Mouse (Mus musculus) layer of hippocampus, postnatal 25 days (tissue): ENCODE results near the gene Sltm. TPM values are rescaled to one million over a fixed set of nuclear protein-coding genes. Genes with fewer than 3 reads are reported as not detected.

ENCODE experiments used
- total RNA-seq, 2 experiments: library from RNA; stranded (reverse); gene quantifications; 2 replicates each; pipeline ENCODE4 v1.2.3; 2021

Sltm gene
- total RNA-seq, 2 experiments from 2014 or later, result 41.8 to 57.4 TPM

Other genes starting within 250 kb of the Sltm start
- 1 to 10 TPM; 1.1 to 1.4 TPM for gene Ccnb2, start 121.2 kb upstream of the Sltm start, total RNA-seq
- gene Rnf111, start 39.0 kb upstream of the Sltm start, total RNA-seq, result 10 to 100 TPM; 36.9 to 42.0 TPM
- 1 to 10 TPM in 1 of 2 experiments, under 1 TPM in 1; 0.96 to 1.0 TPM for gene Gm10642, start 113.5 kb downstream of the Sltm start, total RNA-seq
- 10 to 100 TPM; 31.9 TPM for gene Mindy2, start 114.4 kb downstream of the Sltm start, total RNA-seq
- gene Adam10, start 136.2 kb downstream of the Sltm start, total RNA-seq, result 10 to 100 TPM; 59.7 to 65.1 TPM